Mouse (Mus musculus) liver, adult (tissue): ENCODE measurements around the gene Olfr698.
A peak's percentile ranks its signal among the peaks of the same experiment; 100 is the strongest.

Experiments
- GATA4 ChIP-seq: IDR thresholded peaks from 2 replicates; pipeline ENCODE4 v1.6.1; 2014; ENCODE audit warnings: mild to moderate bottlenecking, low read length; ENCODE audit not compliant: insufficient replicate concordance

Olfr698 gene

GRCm38 (mm10) chr7:106755297-106755696 is at the start of gene Olfr698:
Gene Olfr698, minus strand, starts transcription at chr7:106755397.
- no peak for TF ChIP-seq GATA4

GRCm38 (mm10) chr7:106793098-106793497 is 37.9 kb upstream of the Olfr698 start, which contains the start of gene Olfr699:
Gene Olfr699, minus strand, starts transcription at chr7:106793198.
- TF ChIP-seq GATA4: no peak

- no peak for TF ChIP-seq GATA4
Measured at GRCm38 (mm10) chr7:106788330-106788729, 33.1 kb upstream of the Olfr698 start.

GRCm38 (mm10) chr7:106758800-106759199 is 3.6 kb upstream of the Olfr698 start:
- no peak for TF ChIP-seq GATA4

GRCm38 (mm10) chr7:106745811-106746210 is 9.4 kb downstream of the Olfr698 start:
- TF ChIP-seq GATA4: no peak

GRCm38 (mm10) chr7:106742343-106742742 is 12.9 kb downstream of the Olfr698 start, which contains the start of gene Olfr697:
Gene Olfr697, minus strand, starts transcription at chr7:106742443.
- no peak for TF ChIP-seq GATA4

- TF ChIP-seq GATA4: no peak
Measured at GRCm38 (mm10) chr7:106737028-106737427, 18.2 kb downstream of the Olfr698 start.

GRCm38 (mm10) chr7:106733717-106734116 is 21.5 kb downstream of the Olfr698 start:
- no peak for TF ChIP-seq GATA4

- no peak for TF ChIP-seq GATA4
Measured at GRCm38 (mm10) chr7:106716296-106716695, 38.9 kb downstream of the Olfr698 start, which contains the start of gene Olfr695. Gene Olfr695, minus strand, starts transcription at chr7:106716396.

- no peak for TF ChIP-seq GATA4
Measured at GRCm38 (mm10) chr7:106711463-106711862, 43.7 kb downstream of the Olfr698 start.

- peak; percentile 64 for TF ChIP-seq GATA4
Measured at GRCm38 (mm10) chr7:106707705-106708104, 47.5 kb downstream of the Olfr698 start.
